Mouse (Mus musculus): ENCODE measurements around the gene Olfr916.

Olfr916 gene

DNA sequence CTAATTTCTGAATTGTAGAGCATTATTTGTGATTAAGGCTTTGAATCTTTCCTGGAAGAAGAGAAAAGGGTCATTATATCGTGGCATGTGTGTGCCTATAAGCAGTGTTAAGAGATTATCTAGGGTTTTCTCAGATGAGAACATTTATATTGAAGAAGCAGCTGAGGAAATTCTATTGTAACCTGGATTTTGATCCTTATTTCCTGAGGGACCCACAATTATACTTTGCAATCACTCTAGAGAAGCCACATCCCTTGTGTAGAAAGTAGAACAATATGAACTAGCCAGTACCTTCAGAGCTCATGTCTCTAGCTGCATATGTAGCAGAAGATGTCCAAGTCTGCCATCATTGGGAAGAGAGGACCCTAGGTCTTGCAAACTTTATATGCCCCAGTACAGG lies at the start of gene Olfr916:
Olfr916 (minus strand) TSS at position 101 of the 400 bp plus-strand sequence.
- DNase-seq (ENCODE audit: extremely low spot score): no peak

DNA sequence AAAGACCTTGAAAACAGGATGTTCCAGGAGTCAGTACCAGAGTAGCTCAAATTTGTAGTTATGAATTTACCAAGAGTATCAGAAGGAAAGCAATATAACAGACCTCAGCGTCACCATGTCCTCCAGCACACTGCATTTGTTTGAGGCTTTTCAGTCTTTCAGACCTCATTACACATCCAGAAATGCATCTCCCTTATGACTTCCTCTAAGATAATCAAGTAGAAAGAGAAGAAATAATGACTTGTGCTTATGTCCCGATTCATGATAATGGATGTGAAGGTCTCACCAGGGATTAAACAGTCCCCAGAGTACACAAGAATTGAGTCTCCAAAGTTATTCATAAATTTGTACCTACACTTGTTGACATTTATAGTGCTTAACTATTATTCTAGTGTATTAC lies 14.8 kb upstream of the Olfr916 start, which contains the start of gene Olfr918:
Olfr918 (minus strand) TSS at position 101 of the 400 bp plus-strand sequence.
- no peak for DNase-seq (ENCODE audit: extremely low spot score)

GRCm38 (mm10) chr9:38672887-38673286 lies 13.2 kb upstream of the Olfr916 start:
- DNase-seq (ENCODE audit: extremely low spot score): no peak

GRCm38 (mm10) chr9:38665742-38666141 lies 6.1 kb upstream of the Olfr916 start, which contains the start of gene Olfr917:
Olfr917 (minus strand) TSS chr9:38665842.
- no peak for DNase-seq (ENCODE audit: extremely low spot score)

- no peak for DNase-seq (ENCODE audit: extremely low spot score)
Measured at GRCm38 (mm10) chr9:38632406-38632805, 27.3 kb downstream of the Olfr916 start.
